Mouse (Mus musculus) kidney, adult 2 months (tissue): Measurements from ENCODE around the gene Lifr. TPM values are rescaled to one million over a fixed set of nuclear protein-coding genes. Genes with fewer than 3 reads are reported as not detected.

Experiments
- DNase-seq: peaks from one replicate; pipeline ENCODE4 v3.0.0; 2021
- H3K27ac ChIP-seq: fragments of 200-500 bp; 2 replicates; pipeline ENCODE4 v1.5.1; 2012; ENCODE audit warnings: low read depth, low read length, control low read depth, inconsistent platforms; ENCODE audit not compliant: insufficient read depth
- H3K27me3 ChIP-seq: fragments of 200-500 bp; replicated peaks from 2 replicates; pipeline ENCODE4 v1.6.1; 2012; ENCODE audit warnings: mild to moderate bottlenecking, moderate library complexity, low read length, inconsistent platforms; ENCODE audit not compliant: control insufficient read depth, insufficient read depth
- H3K36me3 ChIP-seq: fragments of 200-500 bp; 2 replicates; pipeline ENCODE4 v1.6.1; 2012; ENCODE audit warnings: mild to moderate bottlenecking, moderate library complexity, low read length, inconsistent platforms; ENCODE audit not compliant: control insufficient read depth, insufficient read depth
- H3K4me1 ChIP-seq: fragments of 200-500 bp; 2 replicates; pipeline ENCODE4 v1.6.1; 2011; ENCODE audit warnings: low read length; ENCODE audit not compliant: control insufficient read depth, insufficient read depth
- H3K4me3 ChIP-seq: fragments of 200-500 bp; 2 replicates; pipeline ENCODE4 v1.5.1; 2011; ENCODE audit warnings: mild to moderate bottlenecking, low read depth, low read length, control low read depth; ENCODE audit not compliant: insufficient read depth
- CTCF ChIP-seq: fragments of 200-500 bp; conservative IDR thresholded peaks from 2 replicates; pipeline ENCODE4 v1.5.1; 2011; ENCODE audit warnings: low read depth, mild to moderate bottlenecking, control low read depth, low read length, moderate library complexity, mixed read lengths; ENCODE audit not compliant: insufficient read depth, insufficient read length
- POLR2A ChIP-seq: fragments of 200-500 bp; IDR thresholded peaks from one replicate; pipeline ENCODE4 v1.6.1; 2011; ENCODE audit warnings: low read depth, low read length, control low read depth
- WGBS: fragments of 180-500 bp; shearing (Covaris S2); methylation state at CpG from one replicate; pipeline ENCODE4 v1.1.7; 2018; 5-methylcytosine and 5-hydroxymethylcytosine counted together
- polyA plus RNA-seq: library from polyadenylated mRNA; depleted of rRNA; stranded (reverse); fragments of >200 nt; gene quantifications from 2 replicates; pipeline ENCODE4 v1.2.3, GENCODE M21; 2012

Lifr gene
- polyA plus RNA-seq, 1 experiment = 26.2 TPM

GRCm38 (mm10) chr15:7208180-7208579 lies 117.8 kb downstream of the Lifr start:
- TF ChIP-seq CTCF (no peak), POLR2A (no peak)
- H3K4me3 ChIP-seq = no peak overlapping the region
- no peaks in the 10 kb centered on the region for H3K27me3 ChIP-seq
- no peaks in the 10 kb centered on the region; the same call in 1 of the 2 replicates for H3K4me1 ChIP-seq
- H3K36me3 ChIP-seq = no peaks in the 10 kb centered on the region
- WGBS = 42% methylated on average over 9 of the region's 9 CpGs
- DNase-seq = peak; percentile 24
- no peak overlapping the region for H3K27ac ChIP-seq

GRCm38 (mm10) chr15:7213683-7214082 lies 123.3 kb downstream of the Lifr start:
- no peak overlapping the region for H3K4me3 ChIP-seq
- no peak overlapping the region for H3K27ac ChIP-seq
- TF ChIP-seq POLR2A (no peak), CTCF (no peak)
- 48% methylated on average over 1 of the region's 1 CpGs for WGBS
- no peaks in the 10 kb centered on the region for H3K36me3 ChIP-seq
- DNase-seq = no peak
- H3K4me1 ChIP-seq = no peaks in the 10 kb centered on the region
- H3K27me3 ChIP-seq = no peaks in the 10 kb centered on the region

GRCm38 (mm10) chr15:7215845-7216244 lies 125.4 kb downstream of the Lifr start:
- H3K4me3 ChIP-seq = no peak overlapping the region
- H3K27ac ChIP-seq = no peak overlapping the region
- H3K27me3 ChIP-seq = no peaks in the 10 kb centered on the region
- TF ChIP-seq CTCF = no peak
- no peak for TF ChIP-seq POLR2A
- no peaks in the 10 kb centered on the region for H3K4me1 ChIP-seq
- DNase-seq = no peak
- H3K36me3 ChIP-seq = no peaks in the 10 kb centered on the region
- 94% methylated on average over 3 of the region's 3 CpGs for WGBS

- 72% methylated on average over 9 of the region's 9 CpGs for WGBS
- no peak overlapping the region for H3K4me3 ChIP-seq
Observed at GRCm38 (mm10) chr15:7216581-7217272, 126.3 kb downstream of the Lifr start.

DNA sequence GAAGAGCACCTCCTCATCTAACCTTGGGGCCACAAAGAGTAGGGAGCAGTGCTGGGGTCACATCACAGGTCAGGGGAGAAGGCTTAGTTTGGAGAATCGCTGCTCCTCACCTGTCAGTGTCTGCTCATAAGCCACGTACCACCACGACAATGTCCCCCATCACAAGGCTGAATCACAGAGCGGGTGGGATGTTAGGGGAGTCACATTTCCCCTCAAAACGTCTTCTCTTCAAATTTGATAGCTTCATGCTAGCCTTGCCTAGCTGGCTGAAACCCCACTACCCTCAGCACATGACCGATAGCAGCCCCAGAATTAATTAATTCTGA lies 126.8 kb downstream of the Lifr start:
- Histone ChIP-seq H3K36me3 (no peaks in the 10 kb centered on the region), H3K4me3 (no peak overlapping the region), H3K4me1 (no peaks in the 10 kb centered on the region), H3K27me3 (no peaks in the 10 kb centered on the region), H3K27ac (no peak overlapping the region)
- DNase-seq = no peak
- 66% methylated on average over 6 of the region's 6 CpGs for WGBS
- TF ChIP-seq POLR2A (no peak), CTCF (no peak)

More at GRCm38 (mm10) chr15:7216581-7217272, 126.3 kb downstream of the Lifr start:
- TF ChIP-seq POLR2A (no peak), CTCF (no peak)
- H3K27ac ChIP-seq = no peak overlapping the region
- H3K4me1 ChIP-seq = no peaks in the 10 kb centered on the region
- H3K27me3 ChIP-seq = no peaks in the 10 kb centered on the region
- DNase-seq = no peak
- no peaks in the 10 kb centered on the region for H3K36me3 ChIP-seq

GRCm38 (mm10) chr15:7222809-7223208 lies 132.4 kb downstream of the Lifr start:
- no peak for TF ChIP-seq CTCF
- no peak for TF ChIP-seq POLR2A
- Histone ChIP-seq H3K27me3 (no peaks in the 10 kb centered on the region), H3K4me3 (no peak overlapping the region), H3K36me3 (no peaks in the 10 kb centered on the region), H3K27ac (no peak overlapping the region), H3K4me1 (no peaks in the 10 kb centered on the region)
- WGBS = 61% methylated on average over 11 of the region's 11 CpGs
- DNase-seq = no peak

DNA sequence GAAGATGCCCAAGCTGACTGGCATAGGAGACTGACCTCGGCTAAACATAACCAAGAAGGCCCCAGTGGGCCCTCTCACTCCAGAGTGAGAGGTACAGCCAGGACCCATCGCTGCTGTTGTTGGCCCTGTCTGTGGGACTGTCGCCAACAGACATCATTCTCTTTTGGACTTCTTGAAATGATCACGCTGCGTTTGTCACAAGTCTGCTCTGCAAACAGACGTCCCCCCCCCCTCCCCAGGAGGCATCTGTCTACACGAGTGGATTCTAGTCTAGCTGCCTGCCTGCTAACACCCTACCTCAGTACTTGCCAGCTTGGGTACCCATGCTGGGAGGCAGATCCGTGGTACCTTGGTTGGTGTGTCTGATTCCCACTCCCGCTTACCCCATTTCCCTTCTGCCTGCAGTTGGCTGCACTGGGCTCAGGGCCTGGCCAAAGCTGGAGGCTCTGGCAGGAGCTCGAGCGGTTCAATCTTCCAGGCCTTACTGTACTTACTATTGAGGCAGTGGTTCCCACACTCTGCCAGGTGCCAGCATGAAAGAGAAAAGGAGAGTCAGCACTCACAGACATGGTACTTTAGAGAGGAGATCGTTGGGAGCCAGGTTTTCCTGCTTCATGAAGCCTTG lies 133.8 kb downstream of the Lifr start:
- whole genome bisulfite sequencing = 78% methylated on average over 12 of the region's 12 CpGs
- no peak for DNase-seq
- H3K36me3 ChIP-seq = no peaks in the 10 kb centered on the region
- no peaks in the 10 kb centered on the region for H3K4me1 ChIP-seq
- no peak for TF ChIP-seq POLR2A
- H3K4me3 ChIP-seq = no peak overlapping the region
- H3K27ac ChIP-seq = no peak overlapping the region
- H3K27me3 ChIP-seq = no peaks in the 10 kb centered on the region
